Mouse (Mus musculus) CD8-positive naive resting alpha-beta T cell, adult 2 months (primary cell): ENCODE measurements around the gene Metap1d.

ENCODE experiments used
- DNase-seq, 2 experiments: peaks; one replicate each; pipeline ENCODE4 v3.0.0; 2022; ENCODE audit warnings: low read depth in 2 of 2, low spot score in 2 of 2

The Metap1d gene

GRCm38 (mm10) chr2:71474345-71474744, 21.3 kb downstream of the Metap1d start:
- no peak for DNase-seq

DNA sequence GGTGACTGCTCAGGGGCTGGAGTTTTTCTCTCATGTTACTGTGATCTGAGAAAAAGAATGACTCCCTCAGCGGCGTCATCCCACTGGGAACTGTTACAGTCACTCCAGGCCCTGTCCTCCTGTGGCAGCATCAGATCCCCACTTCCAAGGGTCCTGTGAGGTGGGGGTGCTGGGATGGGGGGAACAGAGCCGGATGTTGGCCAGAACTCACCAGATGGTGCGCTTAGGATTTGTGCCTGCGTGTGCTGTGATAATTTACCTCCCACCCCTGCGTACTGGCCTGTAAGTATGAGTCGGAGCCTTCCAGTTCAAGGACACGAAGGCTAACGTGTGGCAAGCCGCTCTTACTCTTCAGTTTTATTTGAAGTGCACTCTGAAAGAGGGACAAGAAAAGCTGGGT, 22.2 kb downstream of the Metap1d start:
- DNase-seq, result no peak

- DNase-seq, result no peak
Observed at GRCm38 (mm10) chr2:71475760-71476159, 22.7 kb downstream of the Metap1d start.

DNA sequence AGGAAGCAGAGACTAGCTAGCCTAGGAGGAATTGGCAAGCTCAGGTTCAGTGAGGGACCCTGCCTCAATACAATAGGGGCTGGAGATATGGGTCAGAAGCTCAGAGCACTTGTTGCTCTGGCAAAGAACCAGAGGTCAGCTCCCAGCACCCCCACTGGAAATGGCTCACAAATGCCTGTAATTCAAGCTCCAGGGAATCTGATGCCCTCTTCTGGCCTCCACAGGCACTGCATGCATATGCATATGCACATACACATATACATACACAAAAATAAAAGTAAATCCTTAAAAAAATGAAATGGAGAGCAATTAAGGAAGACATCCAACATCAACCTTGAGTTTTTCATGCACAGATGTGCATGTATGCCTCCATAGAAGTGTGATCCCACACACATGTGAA, 24.7 kb downstream of the Metap1d start:
- no peak for DNase-seq

DNA sequence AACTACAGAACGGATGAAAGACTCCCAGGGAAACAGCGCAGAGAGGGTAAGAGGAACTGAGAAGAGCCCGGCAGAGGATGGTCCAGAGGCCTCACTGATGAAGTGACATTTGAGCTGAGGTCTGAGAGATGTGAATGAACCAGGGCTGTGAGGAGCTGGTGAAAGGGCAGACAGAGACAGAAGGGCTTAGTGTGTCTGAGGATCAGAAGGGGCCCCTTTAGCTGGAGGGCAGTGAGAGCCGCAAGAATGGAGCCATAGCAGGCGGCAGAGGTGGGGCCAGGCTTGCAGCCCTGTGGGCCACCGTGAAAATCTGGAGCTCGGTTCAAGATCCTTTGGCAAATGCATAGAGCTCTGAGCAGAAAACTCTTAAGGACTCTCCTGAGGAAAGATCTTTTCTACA, 26.8 kb downstream of the Metap1d start:
- no peak for DNase-seq

- no peak for DNase-seq
Observed at GRCm38 (mm10) chr2:71481825-71482224, 28.7 kb downstream of the Metap1d start.

DNA sequence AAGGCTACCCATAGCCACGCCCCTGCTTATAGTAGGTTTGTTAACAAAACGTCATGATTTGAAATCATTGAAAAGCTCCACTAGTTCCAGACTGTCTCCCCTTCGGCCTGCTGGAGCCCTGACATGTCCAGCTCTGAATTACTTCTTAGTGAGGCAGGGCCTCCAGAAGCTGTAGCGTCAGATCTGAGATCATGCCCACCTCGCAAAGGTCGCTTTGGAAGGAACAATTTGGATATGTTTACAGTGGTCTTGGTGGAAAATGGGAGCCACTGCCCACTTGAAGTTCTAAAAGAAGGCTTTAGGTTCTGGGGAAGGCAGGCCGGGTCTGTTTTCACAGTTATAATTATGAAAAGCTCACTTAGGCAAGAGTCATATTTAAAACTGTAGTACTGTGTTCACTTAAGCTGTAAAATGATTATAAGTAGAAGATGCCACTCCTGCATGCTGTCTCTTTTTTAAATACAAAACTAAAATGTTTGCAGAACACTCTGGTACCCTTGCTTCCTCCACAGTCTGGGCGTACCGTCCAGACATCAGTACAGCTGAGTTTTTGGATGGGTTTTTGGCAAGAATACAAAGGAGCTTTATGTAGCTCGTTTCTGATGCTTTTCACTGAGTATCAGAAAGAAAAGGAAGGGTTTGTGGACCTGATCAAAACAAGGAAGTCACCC, 30.1 kb downstream of the Metap1d start:
- no peak for DNase-seq

- no peak for DNase-seq
Observed at GRCm38 (mm10) chr2:71483717-71484066, 30.6 kb downstream of the Metap1d start.

- no peak for DNase-seq
Observed at GRCm38 (mm10) chr2:71491295-71491694, 38.2 kb downstream of the Metap1d start.

DNA sequence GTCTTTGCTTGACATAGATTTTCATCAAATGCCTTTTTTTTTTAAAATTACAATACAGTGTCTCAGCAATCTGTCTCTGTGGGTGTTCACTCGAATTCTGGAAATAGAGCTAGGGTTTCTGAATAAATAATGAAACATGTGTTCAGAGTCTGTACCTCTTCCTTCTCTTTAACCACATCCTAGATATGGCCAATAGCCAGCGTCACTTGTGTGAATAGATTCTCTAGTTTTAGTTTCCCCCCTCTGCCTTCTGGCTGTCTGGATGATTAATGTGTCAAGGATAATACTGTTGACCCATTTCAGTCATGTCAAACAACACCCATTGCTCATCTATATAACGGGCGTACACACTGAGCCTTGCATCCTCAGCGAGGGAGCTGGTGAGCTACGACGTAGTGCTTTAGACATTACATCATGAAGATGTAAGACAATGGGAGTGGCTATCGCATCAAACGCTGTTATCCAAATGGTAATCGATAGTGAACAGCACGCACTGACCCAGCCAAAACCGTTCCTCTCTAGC, 40.1 kb downstream of the Metap1d start:
- DNase-seq, result no peak

- DNase-seq, result no peak
Observed at GRCm38 (mm10) chr2:71494503-71494902, 41.4 kb downstream of the Metap1d start.

- DNase-seq, result no peak
Observed at GRCm38 (mm10) chr2:71494971-71495370, 41.9 kb downstream of the Metap1d start.

GRCm38 (mm10) chr2:71497175-71497574, 44.1 kb downstream of the Metap1d start:
- DNase-seq, result no peak

DNA sequence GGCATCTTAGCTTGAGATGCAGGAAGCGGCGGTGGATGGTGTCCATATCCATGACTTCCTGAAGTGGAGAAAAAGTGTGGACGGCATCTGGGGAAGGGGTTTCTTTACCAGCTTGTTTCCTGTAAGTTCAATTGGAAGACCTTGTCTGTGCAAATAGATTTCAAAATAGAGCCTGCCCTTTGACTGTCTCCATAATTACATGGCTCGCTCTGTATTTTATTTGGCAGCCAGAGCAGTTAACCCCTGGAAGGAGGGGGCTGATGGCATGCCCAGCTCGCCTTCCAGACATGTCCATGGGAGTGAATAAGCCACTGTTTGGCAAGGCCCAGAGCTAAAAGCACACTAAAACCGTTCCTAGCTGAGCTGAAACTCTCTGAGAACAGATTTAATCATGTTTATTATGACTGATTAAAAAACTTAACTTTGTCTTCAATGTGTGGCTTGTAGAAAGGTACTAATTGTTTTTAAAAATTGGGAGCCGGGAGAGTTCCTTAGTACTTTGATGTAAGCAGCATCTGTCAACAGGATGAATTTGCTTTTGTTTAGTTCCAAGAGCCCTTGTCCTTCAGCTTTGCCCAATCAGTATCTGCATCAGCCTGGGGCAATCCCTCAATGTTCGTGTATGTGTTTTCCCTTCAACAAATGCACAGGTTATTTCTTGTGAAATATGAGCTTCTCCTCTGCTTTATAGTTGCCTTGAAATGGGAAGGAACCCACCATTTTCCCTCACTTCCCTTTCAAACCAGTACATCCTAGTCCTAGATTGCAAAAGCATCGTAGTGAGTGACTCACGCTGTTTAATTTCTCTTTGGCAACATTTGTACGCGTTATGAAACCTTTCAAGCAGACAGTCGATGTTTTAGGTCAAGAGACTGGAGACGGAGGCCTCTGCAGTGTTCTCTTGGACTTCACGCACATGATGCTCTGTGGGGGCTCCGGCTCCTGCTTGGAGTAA, 46.5 kb downstream of the Metap1d start:
- DNase-seq, result no peak

DNA sequence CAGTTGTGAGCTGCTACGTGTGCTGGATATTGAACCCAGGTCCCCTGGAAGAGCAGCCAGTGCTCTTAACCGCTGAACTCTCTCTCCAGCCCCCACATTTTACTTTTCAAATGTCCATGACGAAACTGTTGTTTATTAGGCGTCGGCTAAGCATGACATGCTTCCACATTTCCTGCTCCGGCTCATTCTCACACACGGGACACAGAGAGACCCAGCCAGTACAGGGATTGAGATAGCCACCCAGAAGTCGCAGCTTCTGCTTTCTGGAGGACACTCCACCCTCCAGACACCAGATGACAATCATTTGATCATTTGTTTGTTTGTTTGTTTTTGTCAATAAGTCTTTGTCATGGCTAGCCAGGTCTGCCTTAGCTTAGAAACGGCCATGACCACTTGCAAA, 51.8 kb downstream of the Metap1d start:
- DNase-seq, result no peak

DNA sequence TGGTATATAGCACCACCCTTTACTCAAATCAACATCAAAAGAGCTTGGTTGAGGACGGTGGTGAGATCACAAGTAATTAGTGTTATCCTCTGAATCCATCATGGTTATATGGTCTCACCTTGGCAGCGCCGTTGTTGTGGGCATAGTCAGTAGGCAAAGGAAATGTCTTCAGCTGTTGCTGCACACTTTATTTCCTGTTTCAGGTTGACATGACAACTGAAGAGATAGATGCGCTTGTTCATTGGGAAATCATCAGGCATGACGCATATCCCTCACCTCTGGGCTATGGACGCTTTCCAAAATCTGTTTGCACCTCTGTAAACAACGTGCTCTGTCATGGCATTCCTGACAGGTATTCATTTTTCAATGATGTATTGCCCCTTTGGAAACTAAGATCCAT, 58.1 kb downstream of the Metap1d start:
- no peak for DNase-seq

- DNase-seq, result no peak
Observed at GRCm38 (mm10) chr2:71512326-71512725, 59.2 kb downstream of the Metap1d start.

DNA sequence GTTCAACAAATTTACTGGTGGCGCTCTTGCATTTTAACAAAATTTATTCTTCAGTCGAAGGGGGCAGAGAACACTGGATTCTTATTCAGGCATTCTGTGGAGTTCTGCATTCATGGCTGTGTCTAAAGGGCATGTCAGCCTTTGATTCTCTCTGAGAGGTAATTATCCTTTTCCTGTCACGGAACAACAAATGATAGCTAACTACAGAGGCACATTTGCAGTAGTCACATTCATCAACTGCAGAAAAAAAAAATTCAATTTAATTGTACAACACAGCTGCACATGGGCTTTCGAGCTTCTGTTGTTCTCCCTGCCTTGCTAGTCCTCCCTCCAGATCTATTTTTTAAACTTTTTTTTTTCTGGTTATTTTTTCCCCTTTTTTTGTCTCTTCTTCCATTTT, 63.9 kb downstream of the Metap1d start:
- DNase-seq, result no peak

DNA sequence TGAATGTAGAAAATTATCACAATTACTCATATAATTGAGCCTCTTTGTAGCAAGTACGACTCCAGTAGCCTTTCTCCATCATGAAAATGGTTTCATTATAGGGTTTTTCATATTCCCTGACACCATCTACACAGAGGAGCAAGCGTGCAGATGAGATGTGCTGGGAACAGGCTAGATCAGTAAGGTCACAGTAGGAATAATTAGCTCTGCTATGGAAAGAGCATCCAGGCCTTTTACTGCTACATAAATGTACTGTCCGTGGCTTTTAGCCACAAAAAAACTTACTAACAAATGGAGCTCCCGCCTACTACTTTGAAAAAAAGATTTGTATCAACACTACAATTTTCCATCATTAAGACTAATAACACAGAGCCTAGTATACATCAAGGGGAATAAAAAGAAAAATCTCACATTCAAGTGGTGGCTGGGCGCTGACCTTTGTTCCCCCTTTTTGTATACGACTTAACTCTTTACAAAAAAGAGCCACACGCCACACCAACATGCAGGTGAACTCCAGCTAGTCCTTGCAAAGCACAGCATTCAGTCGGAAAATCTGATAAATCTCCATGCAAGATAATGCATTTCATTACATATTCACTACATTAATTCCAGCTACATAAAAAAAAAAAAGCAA, 64.5 kb downstream of the Metap1d start:
- no peak for DNase-seq

- DNase-seq, result no peak
Observed at GRCm38 (mm10) chr2:71522871-71523270, 69.8 kb downstream of the Metap1d start.

DNA sequence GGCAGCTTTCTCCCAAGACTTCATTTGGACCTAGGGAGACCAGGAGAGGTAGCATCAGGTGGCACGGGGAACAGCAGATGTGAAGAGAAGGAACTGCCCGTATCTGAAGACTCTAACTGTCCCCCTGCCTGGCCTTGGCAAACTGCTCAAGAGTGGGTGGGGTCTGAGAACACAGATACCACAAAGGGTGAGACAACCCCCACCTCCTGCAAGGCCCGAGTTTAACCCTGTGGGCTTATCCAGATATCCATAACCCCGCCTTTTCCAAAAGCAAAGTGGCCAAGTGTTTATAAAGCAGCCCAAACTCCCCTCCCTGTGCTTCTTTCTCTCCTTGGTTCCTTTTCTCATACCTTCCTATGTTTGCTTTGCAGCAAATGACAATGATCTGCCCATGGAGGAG, 70.4 kb downstream of the Metap1d start:
- no peak for DNase-seq

GRCm38 (mm10) chr2:71524763-71525162, 71.7 kb downstream of the Metap1d start:
- DNase-seq, result no peak
